Mouse (Mus musculus): ENCODE measurements at regions not wholly inside any gene's neighbourhood (a gene's known extent, or its start where the extent isn't known, plus 50 kb on each side); places are given as distances from the start of the nearest gene placed in this dataset.

- TF ChIP-seq GATA1 (IDR thresholded peaks at IDR 0.05; ENCODE audit: borderline replicate concordance, low read length) (no peak), FLI1 (IDR thresholded peaks at IDR 0.05; ENCODE audit: low read length) (no peak)
These were observed 172.6 kb downstream of the Lrig3 start for GRCm38 (mm10) chr10:126138585-126138984.

Data from megakaryocyte, embryonic 14.5 days (primary cell).